Comparison of ENCODE assay signal across 10 mouse cellular contexts in the genomic region with DNA sequence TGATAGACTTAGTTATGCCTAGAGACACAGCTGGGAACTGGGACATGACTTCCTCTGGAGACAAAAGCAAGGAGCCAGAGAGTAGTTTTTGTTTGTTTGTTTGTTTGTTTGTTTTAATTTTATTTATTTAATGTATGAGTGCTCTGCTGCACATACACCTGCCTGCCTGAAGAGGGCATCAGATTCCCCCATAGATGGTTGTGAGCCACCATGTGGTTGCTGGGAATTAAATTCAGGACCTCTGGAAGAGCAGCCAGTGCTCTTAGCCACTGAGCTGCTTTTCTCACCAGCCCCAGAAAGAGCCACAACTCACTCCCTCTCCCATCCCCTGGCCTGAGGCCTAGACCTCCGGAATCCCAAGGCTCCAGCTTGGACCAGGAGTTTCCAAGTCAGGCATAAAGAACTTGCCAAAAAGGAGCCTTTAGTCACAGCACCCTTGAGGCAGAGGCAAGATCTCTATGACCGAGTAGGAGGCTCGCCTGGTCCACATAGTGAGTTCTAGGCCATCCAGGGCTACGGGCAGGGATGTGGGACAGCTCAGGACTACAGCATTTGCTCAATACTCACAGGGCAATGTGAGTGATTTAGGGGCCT. TPM values are rescaled to one million over a fixed set of nuclear protein-coding genes. Genes with fewer than 3 reads are reported as not detected.
DNase-seq lines count a peak whose midpoint lies in the region; ATAC-seq and TF ChIP-seq lines count a peak whose summit lies in the region.
"Had no signal": no experiment of that assay in that cellular context is flagged by ENCODE, and none has a peak within 500 bp of the region (broad histone marks: within the 10 kb centered on the region; RNA-seq: fewer than 3 reads in every experiment).

No protein-coding gene starts in this region.

- no peak for TF ChIP-seq POLR2A in kidney, adult 2 months (IDR thresholded peaks at IDR 0.05; ENCODE audit: low read depth, low read length)

- H3K4me1 ChIP-seq in kidney, adult 2 months (ENCODE audit: control insufficient read depth, insufficient read depth, low read length), result no peaks in the 10 kb centered on the region
- peaks cover 6% of the 10 kb centered on the region for H3K4me1 ChIP-seq in kidney, embryonic 16.5 days (ENCODE audit: insufficient read depth, low read length)

- H3K36me3 ChIP-seq in kidney, adult 2 months (ENCODE audit: control insufficient read depth, insufficient read depth, low read length), result no peaks in the 10 kb centered on the region
- H3K36me3 ChIP-seq in kidney, embryonic 16.5 days (ENCODE audit: insufficient read depth, low read length), result no peaks in the 10 kb centered on the region
- H3K36me3 ChIP-seq: hindbrain, embryonic 15.5 days had no signal

- H3K27me3 ChIP-seq in kidney, adult 2 months (replicated peaks; ENCODE audit: control insufficient read depth, insufficient read depth, low read length), result no peaks in the 10 kb centered on the region
- no peaks in the 10 kb centered on the region for H3K27me3 ChIP-seq in kidney, embryonic 16.5 days (ENCODE audit: insufficient read depth, low read length)
- H3K27me3 ChIP-seq: hindbrain, embryonic 15.5 days had no signal

- H3K4me3 ChIP-seq in kidney, adult 2 months (ENCODE audit: insufficient read depth, low read depth, low read length), result no peak overlapping the region
- no peak overlapping the region for H3K4me3 ChIP-seq in kidney, embryonic 16.5 days (ENCODE audit: low read length)
- H3K4me3 ChIP-seq: hindbrain, embryonic 15.5 days had no signal

- peak; percentile 31 for TF ChIP-seq CTCF in kidney, adult 2 months (conservative IDR thresholded peaks at IDR 0.05; ENCODE audit: insufficient read depth, insufficient read length, low read depth, low read length)

- WGBS in kidney, adult 2 months, result 69% methylated on average over 4 of the region's 4 CpGs
- 58% methylated on average over 4 of the region's 4 CpGs for WGBS in kidney, embryonic 16.5 days

- no peaks in the 10 kb centered on the region for H3K9me3 ChIP-seq in kidney, embryonic 16.5 days (ENCODE audit: low read length)
- H3K9me3 ChIP-seq: hindbrain, embryonic 15.5 days had no signal

- no peak overlapping the region for H3K9ac ChIP-seq in kidney, embryonic 16.5 days (replicated peaks; ENCODE audit: low read length)
- H3K9ac ChIP-seq: hindbrain, embryonic 15.5 days had no signal

- no peak for ATAC-seq in kidney, embryonic 16.5 days (ENCODE audit: low FRiP score, low TSS enrichment)

- DNase-seq in adrenal gland, adult (ENCODE audit: inconsistent age in 2 of 2, low spot score in 1 of 2), result peak; percentile 25 to 69
- DNase-seq in adrenal gland, adult 18-20 months (ENCODE audit: low spot score in 2 of 2), result no peak
- DNase-seq in kidney, adult 2 months, result no peak
- DNase-seq in retina, postnatal 1 day, result peak; percentile 22
- no peak for DNase-seq in retina, embryonic 14.5 days (ENCODE audit: low spot score)
- DNase-seq in cerebellum, adult 9-11 months, result no peak
- DNase-seq in thymus, postnatal 0 days (ENCODE audit: low spot score), result no peak

- H3K27ac ChIP-seq in kidney, adult 2 months (ENCODE audit: insufficient read depth, low read depth, low read length), result no peak overlapping the region
- no peak overlapping the region for H3K27ac ChIP-seq in kidney, embryonic 16.5 days (ENCODE audit: low read length)
- H3K27ac ChIP-seq: hindbrain, embryonic 15.5 days had no signal

- no peak overlapping the region for H3K4me2 ChIP-seq in kidney, embryonic 16.5 days (replicated peaks; ENCODE audit: low read depth, low read length)
- H3K4me2 ChIP-seq: hindbrain, embryonic 15.5 days had no signal

RNA-seq across cellular contexts. Expression of a gene that starts 25.6 kb away (rescaled TPM):
- total RNA-seq in adrenal gland, adult 18-20 months (2021), result 10 to 100 TPM; 28.4 to 38.7 TPM
- polyA plus RNA-seq in kidney, adult 2 months (2012; rRNA removed), result 35.3 and 43.5 TPM in 2 replicates
- polyA plus RNA-seq in kidney, embryonic 16.5 days (2015; fragmentation: Nextera tagmentation; extraction: Ambion mirVana), result 21.8 and 23.0 TPM in 2 replicates
- 0.06 TPM in 1 of 2 replicates, not detected in the other for polyA plus RNA-seq in thymus, postnatal 0 days (2015; fragmentation: Nextera tagmentation; extraction: Ambion mirVana)
- total RNA-seq: megakaryocyte, adult 5-6 weeks had no signal

RNA-seq across cellular contexts. Expression of a gene that starts 31.6 kb away (rescaled TPM):
- total RNA-seq in adrenal gland, adult 18-20 months (2021), result 10 to 100 TPM; 76.4 to 82.4 TPM
- 17.6 and 19.6 TPM in 2 replicates for polyA plus RNA-seq in kidney, adult 2 months (2012; rRNA removed)
- 49.6 and 58.6 TPM in 2 replicates for polyA plus RNA-seq in kidney, embryonic 16.5 days (2015; fragmentation: Nextera tagmentation; extraction: Ambion mirVana)
- 52.6 and 73.8 TPM in 2 replicates for polyA plus RNA-seq in thymus, postnatal 0 days (2015; fragmentation: Nextera tagmentation; extraction: Ambion mirVana)

RNA-seq across cellular contexts. Expression of a gene that starts 44.7 kb away (rescaled TPM):
- not detected for total RNA-seq in adrenal gland, adult 18-20 months (2021)
- not detected in 2 replicates for polyA plus RNA-seq in kidney, adult 2 months (2012; rRNA removed)
- not detected in 2 replicates for polyA plus RNA-seq in kidney, embryonic 16.5 days (2015; fragmentation: Nextera tagmentation; extraction: Ambion mirVana)
- not detected in 2 replicates for polyA plus RNA-seq in thymus, postnatal 0 days (2015; fragmentation: Nextera tagmentation; extraction: Ambion mirVana)
- total RNA-seq: megakaryocyte, adult 5-6 weeks had no signal
- polyA plus RNA-seq: hindbrain, embryonic 15.5 days had no signal

Comparison
In these comparisons a context has a peak if more than half of its experiments do, and no peak if none do; other contexts are left out.
1. DNase-seq: peak in adrenal gland, adult (2 of 2) and retina, postnatal 1 day (single experiment); none in adrenal gland, adult 18-20 months (0 of 2), kidney, adult 2 months (single experiment), retina, embryonic 14.5 days (single experiment), cerebellum, adult 9-11 months (single experiment) and thymus, postnatal 0 days (single experiment).
2. RNA of a gene that starts 25.6 kb away (polyA plus RNA-seq): 35.3 to 43.5 TPM in kidney, adult 2 months and 21.8 to 23.0 TPM in kidney, embryonic 16.5 days; 0.06 TPM in thymus, postnatal 0 days; every median in the first group is over 10 times any median in the second.